Mouse (Mus musculus) adrenal gland, postnatal 4 days (tissue): Measurements from ENCODE around the gene Aldoc. TPM values are rescaled to one million over a fixed set of nuclear protein-coding genes. Genes with fewer than 3 reads are reported as not detected.
"Not testable (repeated sequence)": the region's sequence is repeated elsewhere in the genome, so short reads cannot be mapped to it uniquely, and the experiment has no call there.

Experiments used
- DNase-seq, 2 experiments: peaks; one replicate each; pipeline ENCODE4 v3.0.0; 2021 to 2022; ENCODE audit warnings: low spot score in 2 of 2, mixed read lengths in 2 of 2
- long read RNA-seq, 2 experiments: library from polyadenylated mRNA; stranded (forward); transcript quantifications; one replicate each; pipeline ENCODE4 v2.0.0; 2021
- total RNA-seq, 2 experiments: library from RNA; stranded (reverse); gene quantifications; 2 replicates each; pipeline ENCODE4 v1.2.3; 2021

Aldoc gene
- 10 to 100 TPM; 15.3 to 16.2 TPM for total RNA-seq
- long read RNA-seq, experiment 1, transcript Aldoc-201 (9 exons, 2,786 nt) = major isoform, 8 of 9 reads
- long read RNA-seq, experiment 1, partial matches to known transcripts = 0 of 9 reads
- long read RNA-seq, experiment 1, other reads (novel, unspliced or antisense) = 1 of 9 reads
- long read RNA-seq, experiment 2, transcript Aldoc-201 (9 exons, 2,786 nt) = major isoform, 20 of 21 reads
- long read RNA-seq, experiment 2, partial matches to known transcripts = 0 of 21 reads
- long read RNA-seq, experiment 2, other reads (novel, unspliced or antisense) = 1 of 21 reads

GRCm38 (mm10) chr11:78322860-78323259 lies at the start of gene Aldoc:
Gene Aldoc (plus strand): TSS chr11:78322968.
- peak in 1 of 2 experiments; percentile 67 for DNase-seq

GRCm38 (mm10) chr11:78275596-78275995 lies 47.2 kb upstream of the Aldoc start:
- no peak for DNase-seq

GRCm38 (mm10) chr11:78276169-78276568 lies 46.6 kb upstream of the Aldoc start:
- not testable (repeated sequence) for DNase-seq

GRCm38 (mm10) chr11:78278853-78279252 lies 43.9 kb upstream of the Aldoc start:
- no peak for DNase-seq

- no peak for DNase-seq
Measured at GRCm38 (mm10) chr11:78279586-78279985, 43.2 kb upstream of the Aldoc start.

- DNase-seq = no peak
Measured at GRCm38 (mm10) chr11:78289146-78289763, 33.5 kb upstream of the Aldoc start.

- no peak for DNase-seq
Measured at GRCm38 (mm10) chr11:78290654-78291053, 32.1 kb upstream of the Aldoc start, which contains the start of gene BC030499. Gene BC030499 (plus strand): TSS chr11:78290841.

GRCm38 (mm10) chr11:78294585-78294984 lies 28.2 kb upstream of the Aldoc start:
- no peak for DNase-seq

GRCm38 (mm10) chr11:78300917-78301316 lies 21.9 kb upstream of the Aldoc start:
- no peak for DNase-seq

- peak; percentile 67 to 80 for DNase-seq
Measured at GRCm38 (mm10) chr11:78301357-78302084, 21.2 kb upstream of the Aldoc start, which contains the start of gene Spag5. Gene Spag5 (plus strand): TSS chr11:78301529.

GRCm38 (mm10) chr11:78305272-78305671 lies 17.5 kb upstream of the Aldoc start:
- no peak for DNase-seq

- no peak for DNase-seq
Measured at GRCm38 (mm10) chr11:78310861-78311511, 11.8 kb upstream of the Aldoc start.

GRCm38 (mm10) chr11:78313662-78314061 lies 9.1 kb upstream of the Aldoc start:
- DNase-seq = no peak

GRCm38 (mm10) chr11:78318411-78318810 lies 4.4 kb upstream of the Aldoc start:
- no peak for DNase-seq

GRCm38 (mm10) chr11:78322076-78322831 lies 514 bp upstream of the Aldoc start:
- DNase-seq = no peak

GRCm38 (mm10) chr11:78324000-78324785 lies 1.4 kb downstream of the Aldoc start:
- no peak for DNase-seq

GRCm38 (mm10) chr11:78324965-78325364 lies 2.2 kb downstream of the Aldoc start:
- no peak for DNase-seq

- no peak for DNase-seq
Measured at GRCm38 (mm10) chr11:78327215-78327614, 4.4 kb downstream of the Aldoc start.

- DNase-seq = peak; percentile 91 to 92
Measured at GRCm38 (mm10) chr11:78327634-78328511, 5.1 kb downstream of the Aldoc start, which contains the start of gene Pigs. Gene Pigs (plus strand): TSS chr11:78328415.
